Mouse (Mus musculus) myocyte (in vitro differentiated cells): ENCODE data around the gene Ocm.

ENCODE experiments used
- E2F4 ChIP-seq: IDR thresholded peaks from one replicate; pipeline ENCODE4 v1.6.1; 2011; ENCODE audit warnings: mild to moderate bottlenecking, control low read depth, moderate library complexity; ENCODE audit not compliant: insufficient read depth
- MAX ChIP-seq: IDR thresholded peaks from one replicate; pipeline ENCODE4 v1.6.1; 2011; ENCODE audit warnings: low read depth, mild to moderate bottlenecking, control low read depth
- MYOD1 ChIP-seq, 3 experiments: IDR thresholded peaks; one replicate each; pipeline ENCODE4 v1.6.1; 2011; ENCODE audit warnings: control low read depth in 2 of 3, low read depth in 2 of 3, mild to moderate bottlenecking in 2 of 3, moderate library complexity in 1 of 3; ENCODE audit not compliant: insufficient read length in 2 of 3, control insufficient read depth in 1 of 3
- SRF ChIP-seq: IDR thresholded peaks from one replicate; pipeline ENCODE4 v1.6.1; 2011; ENCODE audit warnings: low read depth; ENCODE audit not compliant: control insufficient read depth, insufficient read length

GRCm38 (mm10) chr5:144014551-144015311, 11.7 kb downstream of the Ocm start, which contains the start of gene Ccz1:
- TF ChIP-seq E2F4 = no peak
- TF ChIP-seq MAX = no peak
- no peak for TF ChIP-seq MYOD1 (IDR thresholded peaks at IDR 0.05; ENCODE audit: control insufficient read depth in 1 of 3, insufficient read length in 2 of 3, low read depth in 2 of 3)
- no peak for TF ChIP-seq SRF
